Mouse (Mus musculus) midbrain, postnatal 0 days (tissue): ENCODE measurements around the gene Ahnak. TPM values are rescaled to one million over a fixed set of nuclear protein-coding genes. Genes with fewer than 3 reads are reported as not detected.

Experiments used
- ATAC-seq: fragments of 200-750 bp; cut with Nextera tagmentation; 2 replicates; pipeline ENCODE4 v1.8.0; 2017; ENCODE audit warnings: moderate number of reproducible peaks, mild to moderate bottlenecking, moderate TSS enrichment, moderate library complexity; ENCODE audit not compliant: low FRiP score
- DNase-seq: peaks from one replicate; pipeline ENCODE4 v3.0.0-alpha.2; 2015; ENCODE audit warnings: low spot score
- H3K27ac ChIP-seq: fragments of 300-500 bp; sonication (generic); 2 replicates; pipeline ENCODE4 v1.5.1; 2014; ENCODE audit warnings: low read depth, mild to moderate bottlenecking, low read length, mixed read lengths
- H3K27me3 ChIP-seq: fragments of 300-500 bp; sonication (generic); 2 replicates; pipeline ENCODE4 v1.6.1; 2014; ENCODE audit warnings: low read length, control low read depth, mixed read lengths; ENCODE audit not compliant: insufficient read depth
- H3K36me3 ChIP-seq: fragments of 300-500 bp; sonication (generic); 2 replicates; pipeline ENCODE4 v1.6.1; 2014; ENCODE audit warnings: low read length, control low read depth, mixed read lengths; ENCODE audit not compliant: insufficient read depth
- H3K4me1 ChIP-seq: fragments of 300-500 bp; sonication (generic); 2 replicates; pipeline ENCODE4 v1.6.1; 2014; ENCODE audit warnings: mild to moderate bottlenecking, control low read depth, antibody characterized with exemption, low read length, mixed read lengths; ENCODE audit not compliant: insufficient read depth
- H3K4me2 ChIP-seq: fragments of 300-500 bp; sonication (generic); 2 replicates; pipeline ENCODE4 v1.6.1; 2014; ENCODE audit warnings: low read depth, mild to moderate bottlenecking, low read length, mixed read lengths; ENCODE audit not compliant: poor library complexity, severe bottlenecking
- H3K4me3 ChIP-seq: fragments of 300-500 bp; sonication (generic); 2 replicates; pipeline ENCODE4 v1.5.1; 2014; ENCODE audit warnings: low read depth, mild to moderate bottlenecking, low read length, moderate library complexity
- H3K9ac ChIP-seq: fragments of 300-500 bp; sonication (generic); replicated peaks from 2 replicates; pipeline ENCODE4 v1.6.1; 2014; ENCODE audit warnings: mild to moderate bottlenecking, low read length, moderate library complexity, mixed read lengths; ENCODE audit not compliant: poor library complexity, severe bottlenecking
- H3K9me3 ChIP-seq: fragments of 300-500 bp; sonication (generic); 2 replicates; pipeline ENCODE4 v1.6.1; 2016; ENCODE audit warnings: low read length, control low read depth
- CTCF ChIP-seq: IDR thresholded peaks from 2 replicates; pipeline ENCODE4 v1.5.1; 2016; ENCODE audit warnings: antibody characterized with exemption, mild to moderate bottlenecking
- WGBS: fragments of 180-500 bp; shearing (Covaris S2); extraction: QIAGEN DNeasy Blood & Tissue Kit; methylation state at CpG from one replicate; pipeline ENCODE4 v1.1.7; 2014; 5-methylcytosine and 5-hydroxymethylcytosine counted together
- polyA plus RNA-seq: library from polyadenylated mRNA; unstranded; fragments of >200 nt; fragmentation: Nextera tagmentation; extraction: Ambion mirVana; gene quantifications from 2 replicates; pipeline ENCODE4 v1.2.1, GENCODE M21; 2015
- total RNA-seq: library from RNA; depleted of rRNA; stranded (reverse); fragments of >200 nt; gene quantifications from 2 replicates; pipeline ENCODE4 v1.2.3, GENCODE M21; 2014

The Ahnak gene
- total and polyA plus RNA-seq, 2 experiments from 2014 or later = 4.4 to 13.0 TPM

- Histone ChIP-seq H3K4me1 (no peaks in the 10 kb centered on the region), H3K4me2 (no peak overlapping the region), H3K9ac (no peak overlapping the region), H3K27ac (no peak overlapping the region), H3K36me3 (no peaks in the 10 kb centered on the region), H3K27me3 (no peaks in the 10 kb centered on the region), H3K4me3 (no peak overlapping the region), H3K9me3 (no peaks in the 10 kb centered on the region)
- 91% methylated on average over 3 of the region's 3 CpGs for WGBS
- no peak for ATAC-seq
- no peak for TF ChIP-seq CTCF
- DNase-seq = no peak
These were observed 30.2 kb downstream of the Ahnak start for GRCm38 (mm10) chr19:9019298-9019697.

GRCm38 (mm10) chr19:9023021-9023778, 34.1 kb downstream of the Ahnak start:
- ATAC-seq (no peak), DNase-seq (peak; percentile 14)
- TF ChIP-seq CTCF = no peak
- Histone ChIP-seq H3K4me3 (no peak overlapping the region), H3K4me1 (peaks cover 5% of the 10 kb centered on the region; the same call in 1 of the 2 replicates), H3K9me3 (no peaks in the 10 kb centered on the region), H3K36me3 (no peaks in the 10 kb centered on the region), H3K27me3 (no peaks in the 10 kb centered on the region), H3K9ac (no peak overlapping the region), H3K27ac (no peak overlapping the region), H3K4me2 (no peak overlapping the region)
- WGBS = 46% methylated on average over 11 of the region's 11 CpGs

GRCm38 (mm10) chr19:9025562-9026257, 36.6 kb downstream of the Ahnak start:
- H3K9me3 ChIP-seq = no peaks in the 10 kb centered on the region
- no peak for ATAC-seq
- TF ChIP-seq CTCF = no peak

GRCm38 (mm10) chr19:9026634-9027033, 37.5 kb downstream of the Ahnak start:
- ATAC-seq (no peak), DNase-seq (peak; percentile 85)
- Histone ChIP-seq H3K4me1 (peaks cover 5% of the 10 kb centered on the region; the same call in 1 of the 2 replicates), H3K4me3 (no peak overlapping the region), H3K36me3 (no peaks in the 10 kb centered on the region), H3K27me3 (no peaks in the 10 kb centered on the region), H3K9me3 (no peaks in the 10 kb centered on the region), H3K27ac (no peak overlapping the region), H3K4me2 (no peak overlapping the region), H3K9ac (no peak overlapping the region)
- 71% methylated on average over 4 of the region's 4 CpGs for WGBS
- TF ChIP-seq CTCF = no peak

More at GRCm38 (mm10) chr19:9025562-9026257, 36.6 kb downstream of the Ahnak start:
- Histone ChIP-seq H3K4me2 (no peak overlapping the region), H3K4me1 (peaks cover 5% of the 10 kb centered on the region; the same call in 1 of the 2 replicates), H3K4me3 (no peak overlapping the region), H3K36me3 (no peaks in the 10 kb centered on the region), H3K27ac (no peak overlapping the region), H3K9ac (no peak overlapping the region), H3K27me3 (no peaks in the 10 kb centered on the region)
- DNase-seq = no peak
- 88% methylated on average over 5 of the region's 5 CpGs for WGBS

GRCm38 (mm10) chr19:9027795-9028194, 38.7 kb downstream of the Ahnak start:
- Histone ChIP-seq H3K27ac (peak overlapping the region; percentile 44; the same call in 1 of the 2 replicates), H3K27me3 (no peaks in the 10 kb centered on the region), H3K36me3 (no peaks in the 10 kb centered on the region), H3K9ac (no peak overlapping the region), H3K4me2 (no peak overlapping the region), H3K9me3 (no peaks in the 10 kb centered on the region), H3K4me3 (no peak overlapping the region), H3K4me1 (peaks cover 7% of the 10 kb centered on the region)
- TF ChIP-seq CTCF = no peak
- peak; percentile 60 for DNase-seq
- no peak for ATAC-seq
- 9% methylated on average over 5 of the region's 5 CpGs for WGBS

GRCm38 (mm10) chr19:9028375-9028774, 39.3 kb downstream of the Ahnak start:
- 71% methylated on average over 3 of the region's 3 CpGs for WGBS
- Histone ChIP-seq H3K27me3 (no peaks in the 10 kb centered on the region), H3K4me3 (no peak overlapping the region), H3K9me3 (no peaks in the 10 kb centered on the region), H3K36me3 (no peaks in the 10 kb centered on the region), H3K4me2 (no peak overlapping the region), H3K27ac (no peak overlapping the region), H3K4me1 (peaks cover 9% of the 10 kb centered on the region), H3K9ac (no peak overlapping the region)
- ATAC-seq (no peak), DNase-seq (no peak)
- no peak for TF ChIP-seq CTCF
